ENCODE assay signal across 24 mouse cellular contexts in the genomic region with DNA sequence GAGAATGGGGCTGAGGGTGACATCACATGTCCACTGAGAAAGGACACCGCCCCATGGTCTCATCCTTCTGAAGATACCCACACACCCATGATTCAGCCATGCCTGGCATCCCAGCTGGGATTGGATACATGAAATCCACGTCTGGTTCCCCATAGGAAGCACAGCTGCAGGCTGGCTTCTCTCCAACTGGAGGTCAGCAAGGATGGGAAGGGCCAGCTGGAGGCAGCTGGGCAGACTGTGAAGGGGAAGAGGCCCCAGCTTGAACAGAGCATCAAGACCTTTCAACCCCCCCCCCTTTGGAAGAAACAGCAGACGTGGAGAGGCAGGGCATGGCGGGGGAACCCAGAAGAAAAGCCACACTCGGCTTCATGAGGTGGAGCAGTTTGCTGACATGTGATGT. TPM values are rescaled to one million over a fixed set of nuclear protein-coding genes. Genes with fewer than 3 reads are reported as not detected.
DNase-seq lines count a peak whose midpoint lies in the region; ATAC-seq and TF ChIP-seq lines count a peak whose summit lies in the region.
"Had no signal": no experiment of that assay in that cellular context is flagged by ENCODE, and none has a peak within 500 bp of the region (broad histone marks: within the 10 kb centered on the region; RNA-seq: fewer than 3 reads in every experiment).

No protein-coding gene starts in this region.

- H3K27me3 ChIP-seq in heart, postnatal 0 days (ENCODE audit: control insufficient read depth, insufficient read depth, low read length), result no peaks in the 10 kb centered on the region
- H3K27me3 ChIP-seq in heart, adult 2 months (ENCODE audit: control insufficient read depth, insufficient read depth, low read length), result no peaks in the 10 kb centered on the region
- H3K27me3 ChIP-seq in stomach, postnatal 0 days (ENCODE audit: control insufficient read depth, insufficient read depth, low read length), result no peaks in the 10 kb centered on the region
- H3K27me3 ChIP-seq: forebrain, embryonic 12.5 days; heart, embryonic 15.5 days; liver, embryonic 12.5 days had no signal

- H3K36me3 ChIP-seq in heart, postnatal 0 days (replicated peaks; ENCODE audit: control insufficient read depth, insufficient read depth, low read length), result no peaks in the 10 kb centered on the region
- no peaks in the 10 kb centered on the region for H3K36me3 ChIP-seq in heart, adult 2 months (ENCODE audit: control insufficient read depth, insufficient read depth, low read length)
- no peaks in the 10 kb centered on the region for H3K36me3 ChIP-seq in stomach, postnatal 0 days (ENCODE audit: control insufficient read depth, insufficient read depth, low read length)
- H3K36me3 ChIP-seq: forebrain, embryonic 12.5 days; G1E; heart, embryonic 15.5 days; liver, embryonic 12.5 days had no signal

- no peak overlapping the region for H3K27ac ChIP-seq in heart, postnatal 0 days (ENCODE audit: low read depth)
- no peak overlapping the region for H3K27ac ChIP-seq in heart, adult 2 months
- H3K27ac ChIP-seq in stomach, postnatal 0 days (replicated peaks), result no peak overlapping the region
- H3K27ac ChIP-seq: forebrain, embryonic 12.5 days; heart, embryonic 15.5 days; hindbrain, embryonic 14.5 days; liver, embryonic 12.5 days; macrophage had no signal

- ATAC-seq in heart, postnatal 0 days (ENCODE audit: insufficient read depth, low read depth), result peak; percentile 27; the same call in 1 of the 2 replicates
- ATAC-seq in stomach, postnatal 0 days (ENCODE audit: low FRiP score, low TSS enrichment), result peak; percentile 53; the same call in 1 of the 2 replicates
- ATAC-seq: liver, embryonic 12.5 days had no signal

- H3K9ac ChIP-seq in heart, postnatal 0 days (replicated peaks; ENCODE audit: low read depth, low read length), result no peak overlapping the region
- H3K9ac ChIP-seq in heart, adult 2 months (ENCODE audit: low read depth, low read length), result no peak overlapping the region
- no peak overlapping the region for H3K9ac ChIP-seq in stomach, postnatal 0 days (ENCODE audit: low read length)
- H3K9ac ChIP-seq: forebrain, embryonic 12.5 days; heart, embryonic 15.5 days; hindbrain, embryonic 14.5 days; liver, embryonic 12.5 days had no signal

- H3K4me3 ChIP-seq in heart, postnatal 0 days (ENCODE audit: low read depth, low read length), result no peak overlapping the region
- no peak overlapping the region for H3K4me3 ChIP-seq in heart, adult 2 months
- no peak overlapping the region for H3K4me3 ChIP-seq in stomach, postnatal 0 days (ENCODE audit: low read depth, low read length)
- H3K4me3 ChIP-seq: forebrain, embryonic 12.5 days; heart, embryonic 15.5 days; liver, embryonic 12.5 days had no signal

- TF ChIP-seq CTCF in heart, postnatal 0 days (IDR thresholded peaks at IDR 0.05; ENCODE audit: low read depth), result no peak
- no peak for TF ChIP-seq CTCF in heart, adult 2 months (IDR thresholded peaks at IDR 0.05)
- no peak for TF ChIP-seq CTCF in stomach, postnatal 0 days (IDR thresholded peaks at IDR 0.05; ENCODE audit: low read depth)

- H3K4me2 ChIP-seq in heart, postnatal 0 days (ENCODE audit: low read depth, low read length), result no peak overlapping the region
- no peak overlapping the region for H3K4me2 ChIP-seq in stomach, postnatal 0 days (replicated peaks; ENCODE audit: low read depth)
- H3K4me2 ChIP-seq: forebrain, embryonic 12.5 days; heart, embryonic 15.5 days; hindbrain, embryonic 14.5 days; liver, embryonic 12.5 days; midbrain, embryonic 11.5 days had no signal

- no peak for DNase-seq in heart, postnatal 0 days (ENCODE audit: low spot score)
- DNase-seq in heart, adult 2 months, result no peak
- peak; percentile 53 to 67 for DNase-seq in kidney, postnatal 4 days
- DNase-seq in kidney, postnatal 36 days, result no peak
- DNase-seq in testis, postnatal 10 days (ENCODE audit: low spot score), result peak; percentile 67
- no peak for DNase-seq in testis, postnatal 14 days (ENCODE audit: low spot score)
- DNase-seq in stomach, postnatal 0 days (ENCODE audit: low spot score), result no peak
- no peak for DNase-seq in cerebellum, postnatal 14 days
- DNase-seq: cerebellum, adult 18-20 months; cerebellum, postnatal 36 days; right cerebral cortex, adult 18-20 months; thymus, adult 2 months had no signal

- H3K9me3 ChIP-seq in heart, postnatal 0 days (replicated peaks; ENCODE audit: control insufficient read depth, low read length), result no peaks in the 10 kb centered on the region; the same call in 1 of the 2 replicates
- H3K9me3 ChIP-seq in stomach, postnatal 0 days (ENCODE audit: control insufficient read depth, low read length), result no peaks in the 10 kb centered on the region
- H3K9me3 ChIP-seq: forebrain, embryonic 12.5 days; G1E; heart, embryonic 15.5 days; liver, embryonic 12.5 days had no signal

- WGBS in heart, postnatal 0 days, result 61% methylated on average over 5 of the region's 5 CpGs
- 68% methylated on average over 5 of the region's 5 CpGs for WGBS in heart, adult 2 months
- WGBS in stomach, postnatal 0 days, result 45% methylated on average over 3 of the region's 5 CpGs

- TF ChIP-seq POLR2A in heart, adult 2 months (IDR thresholded peaks at IDR 0.05; ENCODE audit: insufficient read depth, low read depth, low read length), result no peak

- intact Hi-C loops in heart, adult 2 months (cut with DNase I), result no loop called here

- TF ChIP-seq EP300 in heart, postnatal 0 days (IDR thresholded peaks at IDR 0.05; ENCODE audit: low read depth), result no peak
- no peak for TF ChIP-seq EP300 in heart, adult 2 months (IDR thresholded peaks at IDR 0.05; ENCODE audit: insufficient read depth, low read depth, low read length)
- TF ChIP-seq EP300 in stomach, postnatal 0 days (optimal IDR thresholded peaks at IDR 0.05), result no peak

- H3K79me2 ChIP-seq in heart, adult 2 months (replicated peaks; ENCODE audit: control insufficient read depth, insufficient read depth, low read length), result no peaks in the 10 kb centered on the region

- no peaks in the 10 kb centered on the region for H3K4me1 ChIP-seq in heart, postnatal 0 days (ENCODE audit: control insufficient read depth, insufficient read depth)
- H3K4me1 ChIP-seq in heart, adult 2 months (ENCODE audit: control insufficient read depth, insufficient read depth, low read length), result no peaks in the 10 kb centered on the region
- no peaks in the 10 kb centered on the region for H3K4me1 ChIP-seq in stomach, postnatal 0 days (replicated peaks; ENCODE audit: control insufficient read depth, insufficient read depth)
- H3K4me1 ChIP-seq: forebrain, embryonic 12.5 days; heart, embryonic 15.5 days; liver, embryonic 12.5 days had no signal

RNA-seq across cellular contexts. Expression of gene Sec14l4, which starts 15.3 kb away (rescaled TPM):
- total RNA-seq in heart, postnatal 0 days (2014; rRNA removed; ENCODE audit: low replicate concordance), result not detected in 2 replicates
- polyA plus RNA-seq in heart, postnatal 0 days (2015; fragmentation: Nextera tagmentation; extraction: Ambion mirVana), result 0.14 TPM in 1 of 2 replicates, not detected in the other
- under 1 TPM; 0.14 to 0.47 TPM for total RNA-seq in heart, adult 2 months (2021)
- polyA plus RNA-seq in heart, adult 2 months (2012; rRNA removed), result 0.32 and 0.57 TPM in 2 replicates
- 2.5 and 3.8 TPM in 2 replicates for polyA plus RNA-seq in stomach, postnatal 0 days (2015; fragmentation: Nextera tagmentation; extraction: Ambion mirVana)
- total RNA-seq: gastrocnemius, adult 8-10 months; granulocyte monocyte progenitor cell, adult 5-6 weeks; left cerebral cortex, adult 18-20 months had no signal
- polyA plus RNA-seq: forebrain, embryonic 12.5 days; G1E; hindbrain, embryonic 14.5 days; limb, embryonic 11.5 days; macrophage; midbrain, embryonic 11.5 days had no signal

RNA-seq across cellular contexts. Expression of gene Sec14l3, which starts 18.1 kb away (rescaled TPM):
- total RNA-seq in heart, postnatal 0 days (2014; rRNA removed; ENCODE audit: low replicate concordance), result not detected in 2 replicates
- 0.20 and 4.0 TPM in 2 replicates for polyA plus RNA-seq in heart, postnatal 0 days (2015; fragmentation: Nextera tagmentation; extraction: Ambion mirVana)
- not detected for total RNA-seq in heart, adult 2 months (2021)
- 15.0 TPM in 1 of 2 replicates, not detected in the other for polyA plus RNA-seq in heart, adult 2 months (2012; rRNA removed)
- polyA plus RNA-seq in stomach, postnatal 0 days (2015; fragmentation: Nextera tagmentation; extraction: Ambion mirVana), result 0.12 and 0.15 TPM in 2 replicates
- total RNA-seq: gastrocnemius, adult 8-10 months; granulocyte monocyte progenitor cell, adult 5-6 weeks had no signal
- polyA plus RNA-seq: G1E; intestine, embryonic 14.5 days; limb, embryonic 11.5 days; liver, embryonic 12.5 days; macrophage; midbrain, embryonic 11.5 days had no signal

RNA-seq across cellular contexts. Expression of gene Mtfp1, which starts 48.7 kb away (rescaled TPM):
- 47.0 and 64.0 TPM in 2 replicates for total RNA-seq in heart, postnatal 0 days (2014; rRNA removed; ENCODE audit: low replicate concordance)
- 57.8 and 63.6 TPM in 2 replicates for polyA plus RNA-seq in heart, postnatal 0 days (2015; fragmentation: Nextera tagmentation; extraction: Ambion mirVana)
- 100 to 1,000 TPM; 129 to 141 TPM for total RNA-seq in heart, adult 2 months (2021)
- 158 and 167 TPM in 2 replicates for polyA plus RNA-seq in heart, adult 2 months (2012; rRNA removed)
- 19.0 and 19.1 TPM in 2 replicates for polyA plus RNA-seq in stomach, postnatal 0 days (2015; fragmentation: Nextera tagmentation; extraction: Ambion mirVana)

Comparison
In these comparisons a context has a peak if more than half of its experiments do, and no peak if none do; other contexts are left out.
1. DNase-seq: peak in kidney, postnatal 4 days (2 of 2) and testis, postnatal 10 days (single experiment); none in heart, postnatal 0 days (single experiment), heart, adult 2 months (0 of 2), kidney, postnatal 36 days (0 of 2), testis, postnatal 14 days (single experiment), stomach, postnatal 0 days (single experiment) and cerebellum, postnatal 14 days (0 of 2).